Mouse (Mus musculus) heart, embryonic 12.5 days (tissue): ENCODE measurements around the gene Bsph1. TPM values are rescaled to one million over a fixed set of nuclear protein-coding genes. Genes with fewer than 3 reads are reported as not detected.
"Not testable (repeated sequence)": the region's sequence is repeated elsewhere in the genome, so short reads cannot be mapped to it uniquely, and the experiment has no call there.

Source experiments
- ATAC-seq: fragments of 200-750 bp; cut with Nextera tagmentation; 2 replicates; pipeline ENCODE4 v1.8.0; 2017; ENCODE audit warnings: moderate TSS enrichment, moderate library complexity; ENCODE audit not compliant: insufficient number of reproducible peaks, low FRiP score
- H3K27ac ChIP-seq: fragments of 300-500 bp; sonication (generic); 2 replicates; pipeline ENCODE4 v1.5.1; 2016; ENCODE audit warnings: mild to moderate bottlenecking, moderate library complexity; ENCODE audit not compliant: poor library complexity, severe bottlenecking
- H3K27me3 ChIP-seq: fragments of 300-500 bp; sonication (generic); replicated peaks from 2 replicates; pipeline ENCODE4 v1.6.1; 2016; ENCODE audit warnings: mild to moderate bottlenecking, moderate library complexity
- H3K36me3 ChIP-seq: fragments of 300-500 bp; sonication (generic); 2 replicates; pipeline ENCODE4 v1.6.1; 2016; ENCODE audit warnings: mild to moderate bottlenecking, moderate library complexity
- H3K4me1 ChIP-seq: fragments of 300-500 bp; sonication (generic); replicated peaks from 2 replicates; pipeline ENCODE4 v1.6.1; 2016; ENCODE audit warnings: mild to moderate bottlenecking
- H3K4me2 ChIP-seq: fragments of 300-500 bp; sonication (generic); 2 replicates; pipeline ENCODE4 v1.6.1; 2016; ENCODE audit warnings: mild to moderate bottlenecking, moderate library complexity
- H3K4me3 ChIP-seq: fragments of 300-500 bp; sonication (generic); 2 replicates; pipeline ENCODE4 v1.5.1; 2016; ENCODE audit warnings: mild to moderate bottlenecking
- H3K9ac ChIP-seq: fragments of 300-500 bp; sonication (generic); 2 replicates; pipeline ENCODE4 v1.6.1; 2016; ENCODE audit warnings: mild to moderate bottlenecking, moderate library complexity
- H3K9me3 ChIP-seq: fragments of 300-500 bp; sonication (generic); replicated peaks from 2 replicates; pipeline ENCODE4 v1.6.1; 2016; ENCODE audit warnings: mild to moderate bottlenecking, moderate library complexity
- WGBS: fragments of 180-500 bp; shearing (Covaris S2); methylation state at CpG from one replicate; pipeline ENCODE4 v1.1.7; 2016; 5-methylcytosine and 5-hydroxymethylcytosine counted together
- polyA plus RNA-seq: library from polyadenylated mRNA; unstranded; fragments of >200 nt; fragmentation: Nextera tagmentation; extraction: Ambion mirVana; gene quantifications from 2 replicates; pipeline ENCODE4 v1.2.1, GENCODE M21; 2016

The Bsph1 gene
- not detected in 2 replicates for polyA plus RNA-seq

GRCm38 (mm10) chr7:13450541-13450940 lies at the start of gene Bsph1:
TSS of gene Bsph1 (plus strand) at chr7:13450841.
- H3K36me3 ChIP-seq, H3K4me2 ChIP-seq, H3K4me3 ChIP-seq, ATAC-seq, H3K27ac ChIP-seq, H3K9ac ChIP-seq, H3K27me3 ChIP-seq, H3K4me1 ChIP-seq: not testable (repeated sequence)
- peaks cover 15% of the 10 kb centered on the region for H3K9me3 ChIP-seq
- 43% methylated on average over 1 of the region's 1 CpGs for WGBS

- WGBS = 59% methylated on average over 1 of the region's 1 CpGs
- no peaks in the 10 kb centered on the region for H3K36me3 ChIP-seq
- no peaks in the 10 kb centered on the region for H3K27me3 ChIP-seq
- no peak overlapping the region for H3K27ac ChIP-seq
- no peaks in the 10 kb centered on the region for H3K4me1 ChIP-seq
- H3K4me2 ChIP-seq = no peak overlapping the region
- H3K9me3 ChIP-seq = peaks cover 13% of the 10 kb centered on the region
- ATAC-seq = no peak
- no peak overlapping the region for H3K9ac ChIP-seq
- no peak overlapping the region for H3K4me3 ChIP-seq
These were observed 60.9 kb downstream of the Bsph1 start for GRCm38 (mm10) chr7:13511539-13511938.

Other genes starting within 250 kb of the Bsph1 start
- not detected in 2 replicates for gene Vmn1r89, start 237.8 kb upstream of the Bsph1 start, polyA plus RNA-seq
- gene Lig1, start 173.6 kb upstream of the Bsph1 start, polyA plus RNA-seq = 67.8 and 72.2 TPM in 2 replicates
- gene Zswim9, start 172.1 kb upstream of the Bsph1 start, polyA plus RNA-seq = 8.3 and 8.5 TPM in 2 replicates
- gene Pla2g4c, start 126.2 kb upstream of the Bsph1 start, polyA plus RNA-seq = 0.58 and 0.72 TPM in 2 replicates
- 0.17 TPM in 1 of 2 replicates, not detected in the other for gene Cabp5, start 52.7 kb upstream of the Bsph1 start, polyA plus RNA-seq
- gene Bsph2, start 120.2 kb downstream of the Bsph1 start, polyA plus RNA-seq = not detected in 2 replicates
- gene Sult2a5, start 173.1 kb downstream of the Bsph1 start, polyA plus RNA-seq = not detected in 2 replicates